In genomic region chr5:100040281-100040784, GRCm38 (mm10) we compare ENCODE assay signal across 8 mouse cellular contexts. TPM values are rescaled to one million over a fixed set of nuclear protein-coding genes. Genes with fewer than 3 reads are reported as not detected.
DNase-seq lines count a peak whose midpoint lies in the region; ATAC-seq and TF ChIP-seq lines count a peak whose summit lies in the region.

No protein-coding gene starts in this region.

- peaks cover 19% of the 10 kb centered on the region for H3K36me3 ChIP-seq in ES-E14 (ENCODE audit: control insufficient read depth, insufficient read depth, low read length, poor library complexity, severe bottlenecking)
- peaks cover 25% of the 10 kb centered on the region for H3K36me3 ChIP-seq in limb, embryonic 13.5 days
- 0 out of 2 replicates have a peak, but pooled peaks cover 2% of the 10 kb centered on the region for H3K36me3 ChIP-seq in midbrain, embryonic 15.5 days (replicated peaks)

- H3K4me2 ChIP-seq in limb, embryonic 13.5 days (replicated peaks): peak overlapping the region; percentile 75
- peak overlapping the region; percentile 71 for H3K4me2 ChIP-seq in midbrain, embryonic 15.5 days

- peaks cover 3 to 8% of the 10 kb centered on the region in 2 experiments; a peak in 2 of 4 replicates for H3K4me1 ChIP-seq in ES-E14 (ENCODE audit: control insufficient read depth in 2 of 2, insufficient read depth in 2 of 2, low read length in 2 of 2, poor library complexity in 1 of 2)
- H3K4me1 ChIP-seq in limb, embryonic 13.5 days: peaks cover 40% of the 10 kb centered on the region
- peaks cover 49% of the 10 kb centered on the region for H3K4me1 ChIP-seq in midbrain, embryonic 15.5 days

- H3K9ac ChIP-seq in ES-E14 (ENCODE audit: insufficient read depth, low read depth, low read length, poor library complexity, severe bottlenecking): peak overlapping the region; percentile 98
- peak overlapping the region; percentile 100 for H3K9ac ChIP-seq in limb, embryonic 13.5 days
- peak overlapping the region; percentile 69 for H3K9ac ChIP-seq in midbrain, embryonic 15.5 days

- H3K27ac ChIP-seq in ES-E14 (ENCODE audit: insufficient read depth, low read depth, low read length, poor library complexity, severe bottlenecking): peak overlapping the region; percentile 78
- peak overlapping the region; percentile 98; the same call in 1 of the 2 replicates for H3K27ac ChIP-seq in limb, embryonic 13.5 days
- peak overlapping the region; percentile 100 for H3K27ac ChIP-seq in midbrain, embryonic 15.5 days

- no peaks in the 10 kb centered on the region for H3K27me3 ChIP-seq in limb, embryonic 13.5 days
- H3K27me3 ChIP-seq in midbrain, embryonic 15.5 days (replicated peaks): no peaks in the 10 kb centered on the region

- peak; percentile 50 for DNase-seq in layer of hippocampus, adult 11-12 months (ENCODE audit: low spot score)
- DNase-seq in layer of hippocampus, postnatal 25 days (ENCODE audit: extremely low spot score in 1 of 2, low spot score in 1 of 2): no peak
- DNase-seq in ES-E14 (ENCODE audit: low read depth, low spot score): no peak
- DNase-seq in c-Kit-positive CD71-positive TER-119-positive erythroid progenitor cells, embryonic 14.5 days (ENCODE audit: low spot score): peak; percentile 33
- peak; percentile 45 to 48 for DNase-seq in frontal cortex, postnatal 10 days (ENCODE audit: low spot score in 2 of 2)
- no peak for DNase-seq in gastrocnemius, postnatal 36 days

- H3K9me3 ChIP-seq in ES-E14 (ENCODE audit: control insufficient read depth, insufficient read depth, low read depth, low read length): no peaks in the 10 kb centered on the region
- no peaks in the 10 kb centered on the region for H3K9me3 ChIP-seq in limb, embryonic 13.5 days
- H3K9me3 ChIP-seq in midbrain, embryonic 15.5 days: no peaks in the 10 kb centered on the region

- peak overlapping the region; percentile 89 to 96 for H3K4me3 ChIP-seq in ES-E14 (ENCODE audit: insufficient read depth in 1 of 2, low read depth in 1 of 2, low read length in 2 of 2, poor library complexity in 1 of 2, severe bottlenecking in 1 of 2)
- peak overlapping the region; percentile 96 for H3K4me3 ChIP-seq in limb, embryonic 13.5 days
- H3K4me3 ChIP-seq in midbrain, embryonic 15.5 days: peak overlapping the region; percentile 86

- whole genome bisulfite sequencing in limb, embryonic 13.5 days: 1% methylated on average over 19 of the region's 19 CpGs
- WGBS in midbrain, embryonic 15.5 days: 2% methylated on average over 19 of the region's 19 CpGs

- intact Hi-C loops in gastrocnemius, postnatal 36 days (cut with DNase I): no loop called here

- in situ Hi-C loops in ES-E14 (cut with MboI; ENCODE audit: low sequenced_read_pairs in 2 of 2, unreplicated experiment in 2 of 2): no loop called here

- no peak for ATAC-seq in limb, embryonic 13.5 days (ENCODE audit: low FRiP score, low read depth)
- peak; percentile 1 for ATAC-seq in midbrain, embryonic 15.5 days (replicated peaks)

TF ChIP-seq in ES-E14, 5 proteins besides CTCF, POLR2A, EP300 and RAD21:
- TF ChIP-seq ZC3H11A (IDR thresholded peaks at IDR 0.05; ENCODE audit: borderline replicate concordance, low read depth, low read length) (no peak), ZNF384 (IDR thresholded peaks at IDR 0.05; ENCODE audit: low read depth, low read length) (no peak), MAFK (IDR thresholded peaks at IDR 0.05; ENCODE audit: insufficient read depth, low read depth, low read length) (no peak), CHD2 (IDR thresholded peaks at IDR 0.05; ENCODE audit: low read depth, low read length) (no peak), HCFC1 (IDR thresholded peaks at IDR 0.05; ENCODE audit: borderline replicate concordance, insufficient read depth, low read length) (no peak)
TF ChIP-seq in ES-E14: peak in this region for 0.

RNA-seq across cellular contexts. Expression of gene Enoph1, which starts 0.5 kb away (rescaled TPM):
- 10 to 100 TPM; 50.2 to 54.9 TPM for total RNA-seq in layer of hippocampus, postnatal 25 days (2021)
- total RNA-seq in ES-E14 (2012; rRNA removed): 81.5 and 88.8 TPM in 2 replicates
- polyA plus RNA-seq in limb, embryonic 13.5 days (2015; fragmentation: Nextera tagmentation; extraction: Ambion mirVana): 49.0 and 49.8 TPM in 2 replicates
- 51.7 and 56.2 TPM in 2 replicates for polyA plus RNA-seq in midbrain, embryonic 15.5 days (2015; fragmentation: Nextera tagmentation; extraction: Ambion mirVana)
- 1 to 10 TPM; 5.9 to 7.0 TPM for total RNA-seq in gastrocnemius, postnatal 36 days (2021)

RNA-seq across cellular contexts. Expression of gene Hnrnpdl, which starts 0.9 kb away (rescaled TPM):
- total RNA-seq in layer of hippocampus, postnatal 25 days (2021): 100 to 1,000 TPM; 161 to 197 TPM
- total RNA-seq in ES-E14 (2012; rRNA removed): 177 and 184 TPM in 2 replicates
- 218 and 231 TPM in 2 replicates for polyA plus RNA-seq in limb, embryonic 13.5 days (2015; fragmentation: Nextera tagmentation; extraction: Ambion mirVana)
- polyA plus RNA-seq in midbrain, embryonic 15.5 days (2015; fragmentation: Nextera tagmentation; extraction: Ambion mirVana): 221 and 226 TPM in 2 replicates
- 10 to 100 TPM; 63.2 to 70.9 TPM for total RNA-seq in gastrocnemius, postnatal 36 days (2021)

Comparison
In these comparisons a context has a peak if more than half of its experiments do, and no peak if none do; other contexts are left out.
1. DNase-seq: peak in layer of hippocampus, adult 11-12 months (single experiment), c-Kit-positive CD71-positive TER-119-positive erythroid progenitor cells, embryonic 14.5 days (single experiment) and frontal cortex, postnatal 10 days (2 of 2); none in layer of hippocampus, postnatal 25 days (0 of 2), ES-E14 (single experiment) and gastrocnemius, postnatal 36 days (0 of 2).
2. RNA of gene Enoph1, which starts 0.5 kb away (total RNA-seq): 81.5 to 88.8 TPM in ES-E14 and 50.2 to 54.9 TPM in layer of hippocampus, postnatal 25 days; 5.9 to 7.0 TPM in gastrocnemius, postnatal 36 days; every median in the first group is over 4 times any median in the second.
3. Peak in every context shown above with its lines, with median percentiles within 50 percentile points of each other: H3K27ac ChIP-seq, H3K4me3 ChIP-seq and H3K9ac ChIP-seq.